9 mouse cellular contexts compared by ENCODE assay signal in genomic region chr8:119827721-119828153, GRCm38 (mm10). TPM values are rescaled to one million over a fixed set of nuclear protein-coding genes. Genes with fewer than 3 reads are reported as not detected.
DNase-seq lines count a peak whose midpoint lies in the region; ATAC-seq and TF ChIP-seq lines count a peak whose summit lies in the region.
"Had no signal": no experiment of that assay in that cellular context is flagged by ENCODE, and none has a peak within 500 bp of the region (broad histone marks: within the 10 kb centered on the region; RNA-seq: fewer than 3 reads in every experiment).

No protein-coding gene starts in this region.

- no peak overlapping the region for H3K4me3 ChIP-seq in heart, embryonic 12.5 days
- H3K4me3 ChIP-seq in spleen, adult 2 months (ENCODE audit: extremely low read depth, insufficient read depth, insufficient read length), result no peak overlapping the region

- DNase-seq in heart, postnatal 4 days, result no peak
- DNase-seq in spleen, adult 2 months (ENCODE audit: low read depth in 1 of 2, low spot score in 2 of 2), result no peak
- no peak for DNase-seq in spleen, adult 12 weeks (ENCODE audit: low spot score)
- peak; percentile 65 for DNase-seq in lung, postnatal 10 days
- no peak for DNase-seq in thymus, postnatal 10 days (ENCODE audit: low spot score in 2 of 2)
- DNase-seq in gastrocnemius, adult 18-20 months (ENCODE audit: low spot score), result no peak
- DNase-seq in adrenal gland, postnatal 10 days, result no peak

- peaks cover 82% of the 10 kb centered on the region for H3K4me1 ChIP-seq in heart, embryonic 12.5 days (replicated peaks)
- H3K4me1 ChIP-seq in spleen, adult 2 months (ENCODE audit: control insufficient read depth, insufficient read depth, insufficient read length), result peaks cover 77% of the 10 kb centered on the region

- H3K27me3 ChIP-seq in heart, embryonic 12.5 days (replicated peaks), result no peaks in the 10 kb centered on the region
- no peaks in the 10 kb centered on the region for H3K27me3 ChIP-seq in spleen, adult 2 months (ENCODE audit: control insufficient read depth, insufficient read depth, low read length)
- H3K27me3 ChIP-seq: CH12.LX had no signal

- no peak for ATAC-seq in heart, embryonic 12.5 days (ENCODE audit: insufficient number of reproducible peaks, low FRiP score)

- WGBS in heart, embryonic 12.5 days, result 49% methylated on average over 4 of the region's 4 CpGs
- 59% methylated on average over 4 of the region's 4 CpGs for WGBS in spleen, adult 2 months

- no peak for TF ChIP-seq POLR2A in spleen, adult 2 months (IDR thresholded peaks at IDR 0.05; ENCODE audit: low read depth, low read length)

- H3K36me3 ChIP-seq in heart, embryonic 12.5 days, result no peaks in the 10 kb centered on the region
- peaks cover 13% of the 10 kb centered on the region; the same call in 1 of the 2 replicates for H3K36me3 ChIP-seq in spleen, adult 2 months (ENCODE audit: control insufficient read depth, insufficient read depth, low read length)

- H3K9me3 ChIP-seq in heart, embryonic 12.5 days (replicated peaks), result no peaks in the 10 kb centered on the region

- H3K9ac ChIP-seq in heart, embryonic 12.5 days, result 0 out of 2 replicates have a peak overlapping the region, but pooled peaks have one; percentile 26

- H3K27ac ChIP-seq in heart, embryonic 12.5 days (ENCODE audit: poor library complexity, severe bottlenecking), result peak overlapping the region; percentile 58; the same call in 1 of the 2 replicates
- H3K27ac ChIP-seq in spleen, adult 2 months (ENCODE audit: insufficient read depth, low read length), result peak overlapping the region; percentile 49

- no peak overlapping the region for H3K4me2 ChIP-seq in heart, embryonic 12.5 days

- TF ChIP-seq CTCF in spleen, adult 2 months (IDR thresholded peaks at IDR 0.05; ENCODE audit: extremely low read depth, insufficient read depth, insufficient read length, insufficient replicate concordance), result no peak

RNA-seq across cellular contexts. Expression of gene Cotl1, which starts 12.6 kb away (rescaled TPM):
- polyA plus RNA-seq in heart, embryonic 12.5 days (2016; fragmentation: Nextera tagmentation; extraction: Ambion mirVana), result 40.6 and 54.2 TPM in 2 replicates
- total RNA-seq in heart, postnatal 4 days (2021), result 10 to 100 TPM; 51.5 to 56.0 TPM
- polyA plus RNA-seq in spleen, adult 2 months (2012; rRNA removed), result 606 and 770 TPM in 2 replicates
- total RNA-seq in gastrocnemius, adult 18-20 months (2021), result 1 to 10 TPM; 4.7 to 6.0 TPM
- 10 to 100 TPM; 68.0 to 77.5 TPM for total RNA-seq in adrenal gland, postnatal 10 days (2021)

RNA-seq across cellular contexts. Expression of gene Klhl36, which starts 34.3 kb away (rescaled TPM):
- polyA plus RNA-seq in heart, embryonic 12.5 days (2016; fragmentation: Nextera tagmentation; extraction: Ambion mirVana), result 10.3 and 12.5 TPM in 2 replicates
- total RNA-seq in heart, postnatal 4 days (2021), result 1 to 10 TPM; 4.7 to 4.8 TPM
- 27.2 and 54.6 TPM in 2 replicates for polyA plus RNA-seq in spleen, adult 2 months (2012; rRNA removed)
- total RNA-seq in gastrocnemius, adult 18-20 months (2021), result 1 to 10 TPM; 1.2 to 1.3 TPM
- total RNA-seq in adrenal gland, postnatal 10 days (2021), result 10 to 100 TPM in 1 of 2 experiments, 1 to 10 TPM in 1; 7.3 to 11.2 TPM

RNA-seq across cellular contexts. Expression of gene Tldc1, which starts 49.5 kb away (rescaled TPM):
- polyA plus RNA-seq in heart, embryonic 12.5 days (2016; fragmentation: Nextera tagmentation; extraction: Ambion mirVana), result 14.6 and 14.8 TPM in 2 replicates
- 1 to 10 TPM; 9.0 to 9.2 TPM for total RNA-seq in heart, postnatal 4 days (2021)
- 4.8 and 6.2 TPM in 2 replicates for polyA plus RNA-seq in spleen, adult 2 months (2012; rRNA removed)
- 1 to 10 TPM; 3.4 TPM for total RNA-seq in gastrocnemius, adult 18-20 months (2021)
- total RNA-seq in adrenal gland, postnatal 10 days (2021), result 10 to 100 TPM in 1 of 2 experiments, 1 to 10 TPM in 1; 8.7 to 12.0 TPM

Comparison
In these comparisons a context has a peak if more than half of its experiments do, and no peak if none do; other contexts are left out.
1. RNA of gene Cotl1, which starts 12.6 kb away (total RNA-seq): 68.0 to 77.5 TPM in adrenal gland, postnatal 10 days and 51.5 to 56.0 TPM in heart, postnatal 4 days; 4.7 to 6.0 TPM in gastrocnemius, adult 18-20 months; every median in the first group is over 4 times any median in the second.